Mouse (Mus musculus): ENCODE data around the gene Mrps35.

The Mrps35 gene

DNA sequence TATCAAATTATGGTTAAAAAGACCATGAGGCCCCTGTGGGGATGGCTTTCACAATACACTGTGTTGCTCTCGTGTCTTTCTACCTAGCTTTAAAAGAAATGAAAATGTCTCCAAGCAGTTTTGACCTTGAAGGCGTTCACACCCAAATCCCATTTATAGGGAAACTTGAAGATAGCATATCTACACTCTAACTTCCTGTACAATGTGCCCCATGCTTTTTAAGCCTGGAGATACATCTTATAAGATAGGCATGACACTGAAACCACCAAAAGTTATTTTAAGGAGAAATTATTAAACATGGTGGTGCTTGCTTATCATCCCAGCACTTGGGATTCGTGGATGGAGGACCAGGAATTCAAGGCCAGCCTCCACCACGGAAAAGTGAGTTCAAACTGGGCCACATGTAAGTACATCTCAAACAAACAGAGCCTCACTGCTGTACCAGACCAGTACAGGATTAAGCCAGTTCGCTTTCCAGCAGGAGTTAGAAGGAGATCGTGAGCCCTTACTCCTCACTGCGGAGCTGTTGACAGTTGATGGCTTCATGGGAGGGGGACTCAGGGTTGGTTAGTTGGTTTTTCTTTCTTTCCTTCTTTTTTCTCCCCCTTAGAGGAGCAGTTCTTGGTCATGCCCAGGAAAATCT is 43.0 kb downstream of the Mrps35 start:
- in situ Hi-C loops (cut with MboI, MseI): no loop called here

DNA sequence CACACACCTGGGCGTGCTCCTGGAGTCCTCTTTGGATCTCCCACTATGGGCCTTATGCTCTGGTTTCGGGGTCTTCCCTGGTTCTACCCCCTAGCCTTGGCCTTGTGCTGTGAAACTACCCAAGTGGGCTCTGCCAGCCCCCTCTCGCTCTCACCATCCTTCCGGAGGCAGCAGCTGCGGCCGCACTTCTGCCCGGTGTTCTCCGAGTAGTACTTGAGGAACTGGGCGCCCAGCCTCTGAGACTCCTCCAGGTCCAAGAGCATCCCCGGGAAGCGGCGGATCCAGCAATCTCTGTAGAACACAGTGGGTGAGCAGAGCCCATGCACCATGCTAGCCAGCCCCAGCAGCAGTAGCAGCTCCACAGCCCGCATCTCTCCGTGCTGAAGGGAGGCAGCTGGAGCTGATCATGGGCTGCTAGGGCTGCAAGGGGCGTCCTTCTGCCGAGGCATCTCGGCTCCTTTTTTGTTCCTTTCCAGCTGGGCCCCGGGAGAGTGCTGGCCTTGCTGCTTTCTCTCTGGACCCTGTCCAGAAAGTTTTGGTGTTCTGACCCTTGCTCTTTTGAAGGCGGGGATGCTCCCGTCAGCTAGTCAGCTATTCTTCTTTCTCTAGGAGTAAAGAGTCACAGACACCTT is 44.1 kb downstream of the Mrps35 start, which contains the start of gene Mansc4:
TSS of gene Mansc4 (minus strand) at position 439 of the 632 bp plus-strand sequence.
- in situ Hi-C loops (cut with MboI, MseI): no loop called here

DNA sequence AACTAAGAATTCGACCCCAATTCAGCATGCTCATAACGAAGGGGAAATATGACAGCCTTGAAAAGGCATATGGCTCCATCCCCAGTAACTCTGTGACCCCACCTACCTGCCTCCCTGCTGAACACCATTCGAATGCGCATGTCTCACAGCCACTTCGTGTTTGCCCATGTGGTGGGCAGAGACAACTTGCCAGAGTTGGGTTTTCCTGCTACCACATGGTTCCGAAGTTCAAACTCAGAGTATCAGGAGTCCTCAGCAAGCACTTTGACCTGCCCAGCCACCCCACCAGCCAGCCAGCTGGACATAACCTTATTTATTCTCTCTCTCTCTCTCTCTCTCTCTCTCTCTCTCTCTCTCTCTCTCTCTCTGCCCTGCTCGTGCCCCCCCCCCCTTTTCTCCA is 45.2 kb downstream of the Mrps35 start:
- in situ Hi-C loops (cut with MboI, MseI): no loop called here

DNA sequence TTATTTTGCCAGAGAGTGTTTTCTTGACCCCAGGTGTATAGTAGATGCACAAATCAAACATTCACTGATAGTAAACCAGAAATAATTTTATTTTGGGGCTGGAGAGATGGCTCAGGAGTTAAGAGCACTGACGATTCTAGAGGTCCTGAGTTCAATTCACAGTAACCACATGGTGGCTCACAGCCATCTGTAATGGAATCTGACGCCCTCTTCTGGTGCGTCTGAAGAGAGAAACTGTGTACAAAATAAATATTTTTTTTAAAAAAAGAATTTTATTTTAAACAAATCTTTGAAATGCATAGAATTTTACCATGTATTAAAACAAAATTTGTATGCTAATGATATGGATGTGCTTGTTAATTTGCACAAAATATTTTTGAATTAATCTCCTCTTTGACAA is 46.0 kb downstream of the Mrps35 start:
- in situ Hi-C loops (cut with MboI, MseI): no loop called here

DNA sequence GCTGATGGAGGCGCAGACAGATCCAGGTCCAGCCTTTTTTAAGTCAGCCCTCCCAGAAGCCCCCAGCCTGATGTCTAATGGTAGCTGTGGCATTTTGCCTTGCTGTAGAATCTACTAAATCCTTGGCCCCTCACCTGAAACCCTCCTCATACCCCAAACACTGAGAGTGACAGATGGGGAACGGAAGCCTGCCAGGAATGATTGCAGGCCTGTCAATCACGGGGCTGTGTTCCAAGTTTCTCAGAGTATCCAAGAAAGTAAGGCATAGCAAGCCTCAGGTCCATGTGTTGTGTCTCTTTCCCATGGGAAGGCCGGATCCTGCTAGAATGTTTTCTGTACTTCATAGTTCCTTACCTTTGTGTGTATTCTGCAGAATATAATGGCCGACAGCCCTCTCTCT is 47.6 kb downstream of the Mrps35 start:
- in situ Hi-C loops (cut with MboI, MseI): no loop called here

DNA sequence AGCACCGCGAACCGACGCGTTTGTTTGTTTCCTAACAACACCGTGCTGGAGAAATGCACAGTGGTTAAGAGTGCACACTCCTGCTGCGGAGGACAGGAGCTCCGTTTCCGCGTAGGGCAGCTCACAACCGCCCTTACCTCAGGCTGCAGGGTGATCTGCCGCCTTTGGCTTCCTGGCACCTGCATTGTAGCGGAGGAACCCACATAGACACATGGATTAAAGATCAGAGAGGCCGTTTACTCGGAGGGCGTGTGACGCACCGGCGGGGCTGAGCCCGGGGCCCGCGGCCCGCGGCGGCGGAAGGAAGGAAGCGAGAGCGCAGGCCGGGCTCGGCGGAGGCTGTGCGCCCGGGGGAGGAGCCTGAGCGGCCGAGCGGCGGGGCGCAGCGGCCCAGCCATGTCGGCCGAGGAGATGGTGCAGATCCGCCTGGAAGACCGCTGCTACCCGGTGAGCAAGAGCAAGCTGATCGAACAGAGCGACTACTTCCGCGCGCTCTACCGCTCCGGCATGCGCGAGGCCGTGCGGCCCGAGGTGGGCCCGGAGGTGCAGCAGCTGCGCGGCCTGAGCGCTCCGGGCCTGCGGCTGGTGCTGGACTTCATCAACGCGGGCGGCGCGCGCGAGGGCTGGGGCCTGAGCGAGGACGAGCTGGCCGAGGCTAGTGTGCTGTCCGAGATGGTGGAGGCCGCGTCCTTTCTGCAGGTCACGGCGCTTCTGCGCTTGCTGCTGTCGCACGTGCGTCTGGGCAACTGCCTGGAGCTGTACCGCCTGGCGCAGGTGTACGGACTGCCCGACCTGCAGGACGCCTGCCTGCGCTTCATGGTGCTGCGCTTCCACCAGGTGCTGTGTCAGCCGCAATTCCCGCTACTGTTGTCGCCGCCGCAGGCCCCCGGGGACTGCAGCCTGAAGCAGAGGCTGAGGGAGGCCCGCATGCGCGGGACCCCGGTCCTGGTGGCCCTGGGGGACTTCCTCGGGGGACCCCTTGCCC is 48.9 kb downstream of the Mrps35 start, which contains the start of gene Klhl42:
TSS of gene Klhl42 (plus strand) at position 244 of the 985 bp plus-strand sequence.
- in situ Hi-C loops (cut with MboI, MseI): no loop called here

DNA sequence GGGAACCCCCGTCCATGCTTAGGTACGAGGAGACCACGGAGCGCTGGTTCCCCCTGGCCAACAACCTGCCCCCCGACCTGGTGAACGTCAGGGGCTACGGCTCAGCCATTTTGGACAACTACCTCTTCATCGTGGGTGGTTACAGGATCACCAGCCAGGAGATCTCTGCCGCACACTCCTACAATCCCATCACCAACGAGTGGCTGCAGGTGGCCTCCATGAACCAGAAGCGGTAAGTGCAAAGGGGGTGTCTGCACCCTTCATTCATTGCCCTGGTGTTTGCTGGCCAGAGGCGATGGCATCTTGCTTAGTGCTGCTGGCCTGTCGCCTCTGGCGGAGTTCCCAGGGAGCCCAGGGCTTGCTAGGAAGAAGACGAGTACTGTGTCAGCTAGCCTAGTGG is 49.6 kb downstream of the Mrps35 start:
- in situ Hi-C loops (cut with MboI, MseI): no loop called here

DNA sequence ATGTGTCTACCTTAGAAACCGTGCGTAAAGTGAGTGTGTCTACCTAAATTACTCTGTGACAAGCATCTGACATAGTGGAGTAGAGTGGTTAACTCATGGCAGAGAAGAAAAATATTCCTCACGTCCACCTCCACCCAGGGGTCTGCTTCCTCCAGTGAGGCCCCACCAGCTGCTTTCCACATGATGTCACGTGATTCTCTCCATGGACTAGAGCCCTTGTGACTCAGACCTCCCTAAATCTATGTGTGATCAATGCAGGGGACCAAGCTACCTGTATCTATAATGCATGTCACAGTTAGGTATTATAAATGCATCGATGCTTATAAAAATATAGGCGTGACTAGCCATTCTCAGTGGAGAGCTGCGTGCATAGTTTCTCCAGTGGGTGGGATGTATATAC is 52.2 kb downstream of the Mrps35 start:
- in situ Hi-C loops (cut with MboI, MseI): no loop called here

DNA sequence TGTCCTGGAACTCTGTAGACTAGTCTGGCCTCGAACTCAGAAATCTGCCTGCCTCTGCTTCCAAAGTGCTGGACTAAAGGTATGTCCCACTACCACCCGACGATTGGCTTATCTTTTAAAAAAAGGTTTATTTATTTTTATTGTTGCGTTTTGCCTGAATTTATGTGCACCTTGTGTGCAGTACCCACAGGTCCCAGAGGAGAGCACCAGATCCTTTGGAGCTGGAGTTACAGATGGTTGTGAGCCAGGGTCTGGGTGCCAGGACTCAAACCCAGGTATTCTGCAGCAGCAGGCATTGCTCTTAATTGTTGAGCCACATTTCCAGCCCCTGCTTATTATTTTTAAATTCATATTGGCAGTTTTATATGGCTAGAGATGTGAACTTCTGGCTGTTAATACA is 53.5 kb downstream of the Mrps35 start:
- in situ Hi-C loops (cut with MboI, MseI): no loop called here

DNA sequence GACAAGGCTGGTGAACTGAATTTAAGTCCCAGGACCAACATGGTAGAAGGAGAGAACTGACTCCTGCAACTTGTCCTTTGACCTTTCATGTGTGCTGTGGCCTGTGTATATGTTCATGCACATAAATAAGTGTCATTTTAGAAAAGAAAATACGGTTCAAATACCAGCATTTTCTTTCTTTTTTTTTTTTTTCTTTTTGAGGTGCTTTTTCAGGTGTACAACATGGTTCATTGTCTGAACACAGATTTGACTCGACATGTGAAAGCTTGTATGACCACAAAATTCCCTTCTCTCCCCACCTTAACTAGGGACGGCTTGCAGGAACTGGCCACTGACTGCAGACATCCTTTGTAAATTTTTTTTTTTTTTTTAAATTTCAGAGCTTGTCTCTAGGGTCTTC is 54.4 kb downstream of the Mrps35 start:
- in situ Hi-C loops (cut with MboI, MseI): no loop called here

DNA sequence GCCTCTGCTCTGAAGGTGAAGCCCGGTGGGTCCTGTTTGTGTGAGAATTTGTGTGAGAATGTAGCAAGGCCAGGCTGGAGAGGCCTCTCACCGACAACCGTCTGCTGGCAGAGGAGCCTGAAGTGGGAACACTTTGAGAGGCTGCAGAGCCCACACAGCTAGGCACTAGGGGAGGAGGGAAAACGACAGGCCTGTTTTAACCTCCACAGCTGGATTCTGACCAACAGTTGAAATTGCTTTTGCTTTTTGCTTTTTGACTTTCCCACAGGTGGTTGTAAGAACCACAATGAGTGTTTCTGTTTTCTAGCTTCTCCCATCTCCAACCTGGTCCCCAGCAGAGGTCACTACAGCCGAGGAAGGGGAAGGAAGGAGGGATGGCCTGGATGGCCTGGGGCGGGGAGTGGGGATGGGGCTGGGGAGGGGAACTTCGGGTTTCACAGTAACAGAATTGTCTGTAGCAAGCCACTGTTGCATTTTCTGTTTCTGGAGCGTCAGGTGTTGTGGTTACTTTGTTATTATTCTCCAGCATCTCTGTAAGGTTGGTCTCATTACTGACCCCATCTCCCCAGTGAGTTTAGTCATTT is 54.9 kb downstream of the Mrps35 start:
- in situ Hi-C loops (cut with MboI, MseI): no loop called here

DNA sequence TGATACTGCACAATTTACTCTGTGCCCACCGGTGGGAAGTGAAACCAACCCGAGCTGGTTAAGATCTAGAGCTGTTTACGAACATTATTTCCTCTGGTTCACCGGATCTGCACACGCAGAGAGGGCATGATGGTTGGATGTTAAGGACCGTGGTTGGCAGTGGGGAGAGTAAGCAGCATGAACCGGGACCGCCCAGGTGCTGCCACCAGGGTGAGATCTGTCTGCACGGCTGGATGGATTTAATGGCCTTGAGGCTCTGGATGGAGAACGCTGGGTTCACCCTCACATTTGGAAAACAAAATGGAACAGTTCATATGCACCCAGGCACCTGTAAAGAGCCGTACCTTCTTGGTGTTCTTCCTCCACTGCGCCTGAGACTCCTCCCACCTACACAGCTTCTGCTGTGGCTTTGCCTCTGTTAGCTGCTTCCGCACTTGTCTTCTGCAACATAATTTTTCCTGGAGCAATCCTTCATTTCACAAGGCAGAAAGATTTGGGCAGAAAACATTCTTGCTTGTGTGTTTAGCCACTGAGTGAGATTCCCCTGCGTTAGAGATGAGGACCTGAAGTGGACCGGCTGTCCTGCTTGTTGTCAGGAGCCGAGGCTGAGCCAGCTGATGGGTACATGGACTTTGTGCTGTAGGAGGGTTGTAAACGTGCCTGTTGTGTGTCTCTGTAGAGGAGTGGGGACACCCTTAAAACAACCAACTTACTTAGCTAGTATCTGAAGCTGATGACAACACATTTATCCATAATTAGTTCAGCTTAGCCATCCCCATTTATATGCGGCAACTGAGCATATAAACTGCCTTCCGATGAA is 57.1 kb downstream of the Mrps35 start:
- in situ Hi-C loops (cut with MboI, MseI): loop anchor here in 1 of 2 experiments (25.0 kb wide), 1 partner anchor 1838 kb away; the partner anchor contains the start of gene Sinhcaf

DNA sequence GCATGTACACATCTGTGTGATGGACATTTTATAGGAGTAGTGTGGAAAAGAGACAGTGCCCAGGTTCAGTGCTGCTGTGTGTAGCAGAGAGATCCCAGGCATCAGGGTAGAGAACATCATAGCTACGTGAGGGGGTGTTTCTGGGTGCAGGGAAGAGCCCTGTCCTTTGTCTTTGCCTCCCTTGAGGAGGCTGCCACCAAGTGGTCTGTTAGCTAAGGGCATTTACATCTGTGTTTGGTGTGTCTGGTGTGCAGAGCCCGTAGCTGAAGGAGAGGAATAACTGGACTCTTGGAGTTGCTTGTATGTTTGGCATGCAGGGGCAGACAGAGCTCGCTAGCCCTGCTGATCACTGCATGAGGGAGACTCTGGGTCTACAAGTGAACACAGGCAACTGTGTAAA is 59.7 kb downstream of the Mrps35 start:
- in situ Hi-C loops (cut with MboI, MseI): loop anchor here in 1 of 2 experiments (25.0 kb wide), 1 partner anchor 1835 kb away; the partner anchor contains the start of gene Sinhcaf

DNA sequence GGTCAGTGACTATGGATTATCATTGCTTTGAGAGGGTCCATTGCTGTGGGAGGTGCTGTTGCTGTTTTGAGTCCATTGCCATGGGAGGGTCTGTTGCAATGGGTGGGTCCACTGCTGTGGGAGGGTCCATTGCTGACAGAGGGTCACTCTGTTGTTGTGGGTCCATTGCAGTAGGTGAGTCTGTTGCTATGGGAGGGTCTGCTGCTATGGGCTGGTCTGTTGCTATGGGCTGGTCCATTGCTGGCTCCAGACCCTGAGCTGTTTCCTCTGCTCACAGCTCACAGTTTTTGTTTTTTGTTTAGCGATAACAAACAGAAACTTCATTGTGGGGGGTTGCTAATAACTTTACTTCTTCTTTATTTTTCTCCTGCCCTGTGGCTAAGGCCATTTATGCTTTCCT is 63.0 kb downstream of the Mrps35 start:
- in situ Hi-C loops (cut with MboI, MseI): loop anchor here in 1 of 2 experiments (25.0 kb wide), 1 partner anchor 1832 kb away; the partner anchor contains the start of gene Sinhcaf

DNA sequence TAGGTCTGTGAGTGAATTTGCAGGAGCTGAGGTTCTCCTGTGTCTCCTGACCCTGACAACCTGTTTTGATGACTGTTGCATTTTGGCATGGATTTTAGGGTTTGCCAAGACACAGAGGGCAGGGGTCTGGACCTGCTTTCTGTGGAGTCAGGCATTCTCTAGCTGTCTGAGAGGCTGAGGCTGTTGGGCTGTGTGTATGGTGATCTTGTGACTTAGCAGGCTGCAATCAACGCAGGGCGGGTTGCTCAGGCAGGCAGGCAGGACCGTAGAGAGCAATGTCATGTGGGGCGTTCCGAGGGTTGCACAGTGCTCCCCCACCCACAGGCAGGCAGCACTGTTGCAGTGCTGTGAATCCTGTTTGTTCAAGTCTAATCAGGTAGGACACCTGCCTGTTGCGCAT is 64.2 kb downstream of the Mrps35 start:
- in situ Hi-C loops (cut with MboI, MseI): loop anchor here in 1 of 2 experiments (25.0 kb wide), 1 partner anchor 1831 kb away; the partner anchor contains the start of gene Sinhcaf

DNA sequence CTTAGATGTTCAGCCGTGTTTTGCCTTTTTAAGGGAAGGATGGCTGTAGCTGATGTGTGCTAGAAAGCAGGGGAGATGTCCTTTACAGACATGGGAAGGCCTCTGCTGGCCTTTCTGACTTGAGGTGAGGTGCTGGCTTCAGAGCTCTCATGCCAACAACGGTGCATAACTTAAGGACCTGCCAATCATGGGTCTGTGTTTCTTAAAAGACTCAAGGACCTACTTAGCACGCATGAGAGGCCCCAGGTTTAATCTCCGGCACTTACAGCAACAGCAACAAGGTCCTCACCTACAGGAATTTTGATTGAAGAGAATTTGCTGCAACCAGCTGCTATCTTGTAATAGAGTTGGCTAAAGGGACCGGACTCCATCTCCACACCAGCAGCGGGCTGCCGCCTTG is 66.7 kb downstream of the Mrps35 start:
- in situ Hi-C loops (cut with MboI, MseI): loop anchor here in 1 of 2 experiments (25.0 kb wide), 1 partner anchor 1828 kb away; the partner anchor contains the start of gene Sinhcaf

DNA sequence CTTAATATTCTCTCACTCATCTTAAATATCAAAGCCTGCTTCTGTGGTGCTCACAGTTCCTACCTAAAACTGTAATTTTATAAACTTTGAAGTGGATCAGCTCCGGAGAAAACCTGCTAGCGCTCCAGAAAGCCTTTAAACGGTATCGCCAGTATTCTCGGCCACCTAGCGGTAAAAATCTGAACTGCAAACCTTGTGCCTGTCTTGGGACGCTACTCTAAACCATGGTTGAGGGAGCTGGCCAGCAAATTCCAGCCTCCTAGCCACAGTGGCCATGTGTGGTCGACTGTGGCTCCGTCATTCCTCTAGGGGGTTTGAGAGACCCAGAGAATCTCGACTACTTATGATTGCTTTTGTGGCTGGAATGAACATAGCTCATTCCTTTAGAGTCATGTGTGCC is 74.0 kb downstream of the Mrps35 start:
- in situ Hi-C loops (cut with MboI, MseI): loop anchor here (5.0 to 25.0 kb wide), 3 partner anchors 74 to 1821 kb away; partner anchors contain the start of genes Med21 (in 1 of the 2), Mrps35 (in 1 of the 2), Sinhcaf (in 1 of the 2) and Tm7sf3 (in 1 of the 2)

DNA sequence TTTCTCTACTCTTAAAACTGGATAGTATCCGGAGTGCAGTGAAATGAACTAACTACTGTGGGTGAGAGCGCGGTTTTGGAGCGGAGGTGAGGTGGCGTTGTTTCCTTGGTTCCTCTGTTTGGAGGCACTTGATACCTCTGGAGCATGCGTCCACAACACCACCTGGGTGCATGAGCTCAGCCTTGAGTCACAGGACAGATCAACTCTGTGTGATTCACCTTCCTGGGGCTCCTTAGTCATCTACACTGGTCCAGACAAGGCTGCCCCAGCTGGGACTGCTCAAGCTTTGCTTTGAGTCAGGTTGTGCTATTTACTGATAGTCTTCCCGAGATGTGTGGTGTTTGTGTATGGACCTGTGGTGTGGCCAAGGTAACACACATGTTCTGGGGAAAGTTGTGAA is 75.2 kb downstream of the Mrps35 start:
- in situ Hi-C loops (cut with MboI, MseI): loop anchor here (5.0 to 25.0 kb wide), 3 partner anchors 75 to 1820 kb away; partner anchors contain the start of genes Med21 (in 1 of the 2), Mrps35 (in 1 of the 2), Sinhcaf (in 1 of the 2) and Tm7sf3 (in 1 of the 2)

DNA sequence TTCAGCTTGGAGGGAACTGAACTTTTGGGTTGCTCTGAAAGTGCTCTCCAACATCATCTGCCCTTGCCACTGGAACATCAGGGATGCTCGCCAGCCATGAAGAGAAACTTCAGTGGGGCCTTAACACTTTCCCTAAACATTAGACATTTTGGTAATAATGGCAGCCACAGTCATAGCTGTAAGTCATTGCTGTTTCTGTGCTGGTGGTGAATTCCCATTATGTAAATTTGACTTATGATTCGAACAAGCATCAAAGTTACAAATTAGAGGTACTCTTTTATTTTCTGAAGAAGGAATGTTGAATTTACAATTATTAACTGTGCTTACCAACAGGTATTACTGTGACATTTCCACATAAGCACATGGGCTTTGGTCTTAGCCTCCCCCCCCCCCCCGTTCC is 75.6 kb downstream of the Mrps35 start:
- in situ Hi-C loops (cut with MboI, MseI): loop anchor here (5.0 to 25.0 kb wide), 3 partner anchors 76 to 1819 kb away; partner anchors contain the start of genes Med21 (in 1 of the 2), Mrps35 (in 1 of the 2), Sinhcaf (in 1 of the 2) and Tm7sf3 (in 1 of the 2)

DNA sequence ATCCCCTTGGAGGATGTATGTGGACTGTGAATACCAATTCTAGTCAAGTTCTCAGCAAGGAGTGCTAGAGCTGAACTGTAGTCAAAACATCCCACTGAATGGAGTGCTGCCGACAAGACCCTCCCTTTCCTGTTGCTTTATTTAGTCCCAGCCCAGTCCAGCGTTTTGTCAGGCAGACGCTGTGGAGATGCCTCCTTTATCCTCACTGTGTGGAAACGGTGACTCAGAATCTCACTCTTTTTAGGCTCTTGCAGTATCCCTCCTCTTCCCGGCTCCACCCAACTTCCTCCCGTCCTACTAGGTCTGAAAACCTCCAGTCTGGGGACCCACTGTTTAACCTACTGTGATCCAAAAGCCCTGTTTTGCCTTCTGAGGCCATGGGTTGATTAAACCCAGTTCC is 78.8 kb downstream of the Mrps35 start:
- in situ Hi-C loops (cut with MboI, MseI): loop anchor here in 1 of 2 experiments (25.0 kb wide), 1 partner anchor 1816 kb away; the partner anchor contains the start of gene Sinhcaf
